Mouse (Mus musculus): ENCODE data around the gene Lonrf2.

DNA sequence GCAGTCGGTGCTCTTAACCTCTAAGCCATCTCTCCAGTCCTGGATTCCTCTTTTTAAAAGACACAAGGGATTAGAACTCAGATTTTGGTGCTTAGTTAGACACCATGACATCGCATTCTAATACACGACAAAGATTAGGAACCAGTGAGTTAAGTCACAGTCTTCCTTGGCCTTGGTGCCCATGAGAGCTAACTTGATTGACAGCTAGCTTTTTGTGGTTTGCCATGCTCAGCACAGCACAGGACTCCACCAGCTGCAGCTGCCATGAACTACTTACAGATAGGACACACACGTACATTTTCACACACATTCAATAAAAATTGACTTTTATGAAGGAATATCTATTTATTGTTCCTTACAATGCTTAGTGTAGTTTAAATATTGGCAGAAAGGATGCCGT lies 60.8 kb downstream of the Lonrf2 start:
- TF ChIP-seq CTCF (conservative IDR thresholded peaks at IDR 0.05; ENCODE audit: low read length) = no peak
- no peak for TF ChIP-seq POU5F1 (IDR thresholded peaks at IDR 0.05; ENCODE audit: borderline replicate concordance, low read length)

All from E14TG2a.4 (cell line).